Mouse (Mus musculus): ENCODE data around the gene A830018L16Rik.
A peak's percentile ranks its signal among the peaks of the same experiment; 100 is the strongest.
"Not testable (repeated sequence)": the region's sequence is repeated elsewhere in the genome, so short reads cannot be mapped to it uniquely, and the experiment has no call there.

The A830018L16Rik gene

DNA sequence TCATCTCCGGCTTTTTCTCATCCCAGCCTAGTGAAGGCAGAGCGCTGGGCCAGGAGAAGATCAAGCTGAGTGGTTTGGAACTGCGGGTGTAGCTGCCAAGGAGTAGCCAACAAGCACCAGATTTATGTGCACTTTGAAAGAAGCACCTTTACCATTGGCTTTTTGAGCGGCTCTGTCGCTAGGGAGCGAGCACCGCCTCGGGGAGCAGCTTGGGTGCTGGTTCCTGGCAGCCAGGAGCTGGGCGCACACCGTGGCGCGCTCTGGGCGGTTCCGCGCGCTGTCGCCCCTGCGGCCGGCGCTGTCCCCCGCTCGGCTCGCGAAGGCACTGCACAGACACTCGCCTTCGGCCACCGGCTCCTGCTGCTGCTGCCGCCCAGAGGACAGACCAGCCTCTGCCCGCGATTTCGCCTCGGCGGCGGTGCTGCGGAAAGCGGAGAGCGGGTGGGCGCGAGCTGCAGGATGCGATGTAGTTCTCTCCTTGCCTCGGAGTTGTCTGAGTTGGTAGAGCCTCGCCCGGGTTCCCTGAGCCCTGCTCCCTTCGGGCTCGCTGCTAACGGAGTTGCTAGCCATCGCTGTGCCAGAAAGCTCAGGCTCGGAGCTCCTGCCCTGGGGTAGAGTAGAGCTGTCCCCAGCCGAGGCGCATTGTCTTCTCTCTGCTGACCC is at the start of gene A830018L16Rik:
A830018L16Rik (plus strand) TSS at position 212 of the 663 bp plus-strand sequence.
- peak; percentile 73 to 75 for DNase-seq

DNA sequence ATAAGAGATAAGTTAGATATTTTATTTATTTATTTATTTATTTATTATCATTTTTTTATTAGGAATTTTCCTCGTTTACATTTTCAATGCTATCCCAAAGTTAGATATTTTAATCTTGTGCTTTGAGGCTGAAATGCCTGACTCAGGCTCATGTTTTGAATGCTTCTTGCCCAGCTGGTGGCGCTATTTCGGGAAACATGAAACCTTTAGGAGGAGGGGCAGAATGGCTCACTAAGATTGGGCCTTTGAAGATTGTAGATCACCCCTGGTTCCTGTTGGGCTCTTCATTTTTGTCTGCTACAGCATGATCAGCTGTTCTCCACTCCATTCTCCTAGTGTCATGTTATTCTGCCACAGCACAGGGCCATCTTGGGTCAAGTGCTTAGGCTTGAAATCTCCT is 28.1 kb upstream of the A830018L16Rik start:
- DNase-seq, result no peak

DNA sequence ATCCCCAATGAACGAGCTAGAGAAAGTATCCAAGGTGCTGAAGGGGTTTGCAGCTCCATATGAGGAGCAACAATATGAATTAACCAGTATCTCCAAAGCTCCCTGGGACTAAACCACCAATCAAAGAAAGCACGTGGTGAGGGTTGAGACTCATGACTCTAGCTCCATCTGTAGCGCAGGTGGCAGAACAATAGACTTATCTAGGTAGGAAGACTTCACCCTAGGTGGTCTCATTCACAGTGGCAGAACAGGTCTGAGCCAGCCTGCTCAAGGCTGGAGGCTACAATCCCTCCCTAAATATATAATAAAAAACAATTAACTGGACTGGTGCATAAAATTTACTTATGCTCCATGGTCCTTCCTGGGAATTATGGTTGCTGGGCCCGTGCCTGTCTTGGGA is 18.5 kb upstream of the A830018L16Rik start:
- no peak for DNase-seq

DNA sequence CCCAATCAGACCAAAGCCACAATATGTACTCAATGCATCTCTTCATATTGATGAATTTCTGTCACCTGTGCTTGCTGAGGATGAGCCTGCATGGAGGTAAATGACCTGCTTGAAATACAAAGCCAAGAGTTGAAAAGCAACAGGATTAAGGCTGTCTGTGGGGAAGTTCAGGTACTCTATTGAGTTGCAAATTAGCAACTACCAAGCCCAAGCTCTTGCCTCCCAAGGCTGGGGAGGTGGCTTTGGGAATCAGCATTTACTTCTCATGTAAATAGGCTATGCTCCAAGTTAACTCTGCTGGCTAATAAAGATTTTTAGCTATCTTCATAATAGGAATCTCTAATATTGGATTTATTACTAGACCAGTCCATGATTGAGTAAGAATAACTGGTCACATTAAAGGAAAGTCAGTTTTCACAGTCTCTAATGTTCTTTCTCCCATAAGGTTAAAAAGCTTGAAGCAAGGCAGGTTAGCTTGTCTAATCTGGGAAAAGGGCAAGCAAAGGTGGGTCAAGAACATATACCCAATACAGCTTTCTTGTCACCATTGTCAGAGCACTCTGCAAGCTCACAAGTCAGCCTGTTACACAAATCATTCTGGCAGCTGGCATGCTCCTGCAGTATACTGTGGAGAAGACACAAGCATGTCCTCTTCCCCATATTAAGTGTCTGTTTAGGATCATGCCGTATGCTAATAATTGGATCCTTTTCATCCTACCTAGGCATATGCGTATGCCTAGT is 17.7 kb upstream of the A830018L16Rik start:
- DNase-seq, result no peak

DNA sequence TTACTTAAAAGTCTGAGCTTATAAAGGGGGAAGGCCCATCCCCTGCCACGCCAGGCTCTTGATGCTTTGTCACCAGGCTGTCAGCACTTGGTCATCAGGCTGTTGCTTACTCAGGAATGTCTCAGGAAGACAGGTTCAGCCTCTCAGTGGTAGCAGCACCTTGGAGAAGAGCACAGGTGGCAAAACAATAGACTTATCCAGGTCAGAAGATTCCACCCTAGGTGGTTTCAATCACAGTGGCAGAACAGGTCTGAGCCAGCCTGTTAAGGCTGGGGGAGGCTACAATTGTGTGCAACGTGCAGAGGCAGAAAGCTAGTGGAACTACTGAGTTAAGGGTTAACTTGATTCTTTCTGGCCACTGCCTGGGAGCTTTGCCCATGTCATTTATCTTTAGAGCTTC is 12.7 kb upstream of the A830018L16Rik start:
- DNase-seq, result no peak

DNA sequence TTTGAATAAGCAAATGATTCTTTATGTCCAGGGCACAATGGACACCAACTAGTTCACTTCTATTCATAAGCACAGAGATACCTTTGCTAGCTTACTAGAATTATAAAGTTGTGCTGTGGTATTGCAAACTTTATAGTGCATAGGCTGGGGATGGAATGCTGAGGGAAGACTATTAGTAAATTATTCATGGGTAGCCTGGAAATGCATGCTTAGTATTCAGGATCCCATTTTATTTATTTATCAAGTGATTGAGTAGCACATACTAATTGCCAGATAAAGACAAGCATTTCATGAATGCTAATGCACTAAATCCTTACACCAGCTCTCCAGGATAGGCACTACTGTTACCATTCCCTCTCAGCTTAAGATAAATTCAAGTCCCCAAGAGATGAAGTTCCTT is 8.4 kb upstream of the A830018L16Rik start:
- DNase-seq, result no peak

DNA sequence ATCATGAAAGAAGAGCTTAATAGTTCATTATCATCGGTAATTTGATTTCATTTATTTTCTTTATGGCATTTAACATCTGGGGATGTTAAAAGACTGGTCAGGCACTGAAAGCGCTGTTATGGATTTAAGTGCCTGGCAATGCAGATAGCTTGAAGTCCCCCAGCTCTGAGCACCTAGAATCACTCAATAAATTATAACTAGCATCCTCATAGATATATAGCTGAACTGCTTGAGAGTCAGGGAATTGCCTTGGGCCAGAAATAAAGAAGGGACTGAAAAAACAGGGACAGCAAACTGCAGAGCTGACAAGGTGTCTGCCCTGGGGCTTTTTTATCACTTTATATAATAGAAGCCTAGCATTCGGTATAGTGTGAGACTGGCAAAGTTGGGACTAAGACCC is 7.9 kb upstream of the A830018L16Rik start:
- DNase-seq, result no peak

DNA sequence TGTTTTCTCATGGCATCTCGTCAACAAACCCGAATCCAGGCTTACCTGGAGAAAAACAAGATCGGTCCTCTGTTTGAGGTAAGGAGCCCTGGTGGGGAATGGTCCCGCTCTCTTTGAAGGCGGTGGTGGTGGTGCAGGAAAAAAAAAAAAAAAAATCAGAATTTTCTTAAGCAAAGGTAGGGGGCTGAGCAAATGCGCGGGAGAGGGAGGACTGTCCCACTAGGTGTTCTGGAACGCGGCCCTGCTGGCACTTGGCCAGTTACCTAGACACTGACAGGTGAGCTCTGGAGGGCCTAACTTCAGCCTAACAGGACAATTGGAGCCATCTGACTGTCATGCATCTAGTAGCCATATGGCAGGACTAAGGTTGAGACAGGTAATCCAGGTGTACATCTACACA is 655 bp downstream of the A830018L16Rik start:
- peak; percentile 66 to 70 for DNase-seq

DNA sequence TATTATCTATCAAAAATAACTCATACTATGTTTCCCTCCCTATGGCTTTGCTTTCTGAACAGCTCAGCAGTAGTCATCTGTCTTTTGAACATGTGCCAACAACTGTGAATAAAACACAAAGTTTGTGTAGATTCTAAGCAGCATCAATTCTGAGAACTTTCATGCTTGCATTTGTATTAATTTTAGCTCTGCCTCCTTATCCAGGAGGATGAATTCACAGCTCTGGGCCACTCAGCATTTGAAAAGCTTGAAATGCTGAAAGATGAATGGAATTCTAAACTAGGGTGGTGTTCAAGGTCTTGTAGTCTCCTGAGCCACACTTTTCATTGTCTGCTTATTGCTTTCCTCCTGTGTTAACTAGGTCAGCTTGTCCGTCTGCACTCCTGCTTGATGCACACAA is 13.4 kb downstream of the A830018L16Rik start:
- DNase-seq, result no peak

DNA sequence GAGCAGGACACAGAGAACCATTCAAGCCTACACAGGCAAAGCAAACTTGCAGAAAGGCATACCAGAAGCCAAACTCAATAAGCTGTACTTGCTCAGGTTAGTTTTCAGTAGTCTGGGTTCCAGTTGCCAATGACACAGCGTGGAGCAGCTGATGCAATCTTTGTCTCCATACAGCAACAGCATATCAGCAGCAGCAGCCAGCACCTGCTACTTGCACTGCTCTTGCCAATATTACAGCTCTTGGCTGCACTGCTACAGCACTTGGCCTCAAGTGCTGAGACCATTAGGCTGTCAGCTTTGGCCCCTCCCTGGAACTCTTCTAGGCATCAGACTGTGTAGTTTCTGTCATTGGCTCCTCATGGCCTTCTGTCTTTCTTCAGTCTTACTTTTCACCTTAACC is 44.4 kb downstream of the A830018L16Rik start:
- peak in 1 of 2 experiments; percentile 3 for DNase-seq

DNA sequence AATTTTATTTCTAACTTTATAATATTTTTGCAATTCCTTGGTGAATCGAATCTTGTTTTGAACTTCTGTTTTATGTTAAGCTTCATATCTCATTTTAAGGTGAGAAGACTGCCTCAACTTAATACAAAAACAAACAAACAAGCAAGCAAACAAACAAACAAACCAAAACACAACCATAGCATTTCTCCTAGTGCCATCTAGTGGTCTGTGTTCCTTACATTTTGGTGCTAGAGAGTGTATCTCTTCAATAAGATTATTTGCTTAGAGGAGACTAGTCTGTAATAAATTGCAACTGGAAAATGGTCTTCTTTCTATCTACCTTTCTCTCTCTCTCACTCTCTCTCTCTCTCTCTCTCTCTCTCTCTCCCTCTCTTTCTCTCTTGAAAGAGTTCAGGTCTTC is 52.4 kb downstream of the A830018L16Rik start:
- no peak for DNase-seq

DNA sequence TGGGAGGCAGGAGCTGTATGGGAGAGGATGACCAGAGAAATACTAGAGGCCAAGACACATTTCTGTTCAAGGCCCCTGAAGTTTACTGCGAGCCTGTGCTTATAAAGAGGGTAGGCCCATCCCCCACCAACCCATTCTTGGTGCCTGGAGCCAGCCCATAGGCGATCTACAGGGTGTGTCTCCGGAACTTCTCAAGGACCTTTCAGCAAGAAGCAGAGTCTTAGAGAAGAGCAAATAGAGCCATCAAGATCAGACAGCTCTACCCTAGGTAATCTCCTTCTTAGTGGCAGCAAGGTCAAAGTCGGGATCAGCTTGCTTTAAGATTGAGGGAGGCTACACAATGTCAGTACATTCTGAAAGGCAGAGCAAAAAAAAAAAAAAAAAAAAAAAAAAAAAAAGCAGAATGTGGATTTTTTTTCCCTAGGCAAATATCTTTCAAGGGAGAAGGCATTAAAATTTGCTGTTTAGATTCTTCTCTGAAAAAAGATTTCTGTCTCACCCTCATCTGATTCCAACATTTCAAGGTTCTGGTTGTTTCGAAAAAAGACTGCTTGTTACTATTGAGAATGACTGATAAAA is 53.2 kb downstream of the A830018L16Rik start:
- no peak for DNase-seq

DNA sequence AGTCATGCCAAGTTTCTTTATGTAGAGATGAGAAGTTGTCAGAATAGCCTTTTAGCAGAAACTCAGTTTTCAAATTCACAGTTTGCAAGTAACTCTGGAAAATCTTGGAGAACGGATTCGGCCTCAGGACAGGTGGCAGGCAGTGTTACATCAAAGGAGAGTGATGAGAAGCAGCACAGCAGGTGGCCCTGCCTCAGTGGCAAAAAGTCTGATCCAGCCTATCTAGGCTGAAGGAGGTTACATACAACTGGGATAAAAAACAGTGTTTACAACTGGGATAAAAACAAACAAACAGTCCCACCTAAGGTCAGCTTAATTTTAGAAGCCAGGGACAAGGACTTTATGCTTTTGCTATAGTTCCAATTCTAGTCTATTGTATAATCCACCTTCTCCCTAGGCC is 79.0 kb downstream of the A830018L16Rik start:
- no peak for DNase-seq

DNA sequence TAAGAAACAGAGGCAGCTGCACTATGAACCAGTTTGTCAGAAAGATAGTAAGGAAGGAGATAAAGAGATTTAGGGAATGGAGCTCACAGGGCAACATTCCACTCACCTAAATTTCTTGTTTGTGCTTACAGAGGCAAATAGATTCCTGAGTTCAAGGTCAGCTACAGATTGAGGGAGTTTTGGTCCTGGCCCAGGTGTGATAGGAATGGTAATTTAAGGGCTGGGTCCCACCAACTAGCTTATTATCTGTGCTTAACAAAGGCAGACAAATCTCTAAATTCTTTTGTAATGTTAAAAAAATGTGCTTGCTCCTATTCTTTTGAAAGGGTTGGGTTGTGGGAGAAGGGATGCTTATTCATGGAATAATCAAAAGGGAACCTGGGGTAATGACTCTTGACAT is 87.7 kb downstream of the A830018L16Rik start:
- DNase-seq, result no peak

DNA sequence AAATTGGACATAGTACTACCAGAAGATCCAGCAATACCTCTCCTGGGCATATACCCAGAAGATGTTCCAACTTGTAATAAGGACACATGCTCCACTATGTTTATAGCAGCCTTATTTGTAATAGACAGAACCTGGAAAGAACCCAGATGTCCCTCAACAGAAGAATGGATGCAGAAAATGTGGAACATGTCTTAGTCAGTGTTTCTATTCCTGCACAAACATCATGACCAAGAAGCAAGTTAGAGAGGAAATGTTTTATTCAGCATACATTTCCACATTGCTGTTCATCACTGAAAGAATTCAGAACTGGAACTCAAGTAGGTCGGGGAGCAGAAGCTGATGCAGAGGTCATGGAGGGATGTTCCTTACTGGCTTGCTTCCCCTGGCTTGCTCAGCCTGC is 135.9 kb downstream of the A830018L16Rik start:
- DNase-seq, result not testable (repeated sequence)

DNA sequence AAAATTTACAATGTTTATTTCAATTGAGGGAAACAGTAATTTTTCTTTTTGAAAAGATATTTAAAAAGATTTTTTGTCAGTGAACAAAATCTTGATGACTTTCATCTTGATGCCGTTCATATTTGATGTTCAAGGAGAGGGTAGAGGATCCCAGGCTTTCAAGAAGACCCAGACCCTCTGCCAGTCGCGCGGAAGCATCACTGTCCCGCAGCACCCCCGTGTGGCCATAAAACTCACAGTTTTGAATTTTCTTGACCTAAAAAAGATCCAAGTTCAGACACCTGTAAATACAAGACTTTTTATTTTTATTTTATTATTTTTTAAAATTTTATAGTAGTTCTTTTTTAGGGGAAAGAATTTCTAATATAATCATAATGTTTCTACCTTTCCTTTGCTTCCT is 151.4 kb downstream of the A830018L16Rik start:
- peak; percentile 20 to 29 for DNase-seq

DNA sequence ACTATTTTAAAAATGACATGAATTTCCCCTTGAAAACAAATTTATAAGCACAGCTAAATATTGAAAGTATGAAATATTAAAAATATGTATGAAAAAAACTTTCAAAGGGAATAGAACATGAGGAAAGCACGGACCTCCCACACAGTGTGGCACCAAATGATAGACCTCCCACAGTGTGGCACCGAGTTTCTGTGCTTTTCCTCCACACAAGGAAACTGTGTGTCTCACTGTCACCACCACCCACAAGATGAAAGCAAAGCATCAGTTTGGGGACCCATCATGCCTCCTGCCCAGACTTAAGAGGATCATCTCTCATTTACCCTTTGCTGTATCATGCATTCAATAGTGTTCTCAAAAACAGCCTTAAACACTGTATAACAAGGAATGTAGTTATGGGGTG is 152.8 kb downstream of the A830018L16Rik start:
- no peak for DNase-seq

DNA sequence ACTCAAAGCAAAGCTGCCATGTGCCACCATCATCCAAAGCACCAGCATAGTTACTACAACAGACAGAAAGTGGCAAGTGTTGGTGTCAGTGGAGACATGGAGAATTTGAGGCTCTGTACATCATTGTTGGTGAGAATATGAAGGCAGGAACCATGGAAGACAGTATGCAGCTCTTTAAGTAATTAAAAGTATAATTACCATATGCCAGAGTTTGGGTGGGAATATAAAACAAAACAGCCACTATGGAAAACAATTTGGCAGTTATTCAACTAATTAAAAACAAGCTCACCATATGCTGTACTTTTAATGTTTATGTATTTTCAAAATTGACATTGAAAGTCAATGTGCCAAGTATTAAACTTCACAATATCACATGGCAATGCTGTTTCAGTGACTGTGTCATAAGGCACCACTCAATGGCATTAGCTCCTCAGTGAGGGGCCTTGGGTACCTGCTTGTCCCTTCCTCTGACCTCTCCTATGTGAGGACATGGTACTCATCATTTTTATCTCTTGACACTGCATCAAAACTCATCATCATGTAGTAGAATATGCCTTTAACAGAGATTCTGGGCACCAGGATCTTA is 153.5 kb downstream of the A830018L16Rik start:
- DNase-seq, result no peak

DNA sequence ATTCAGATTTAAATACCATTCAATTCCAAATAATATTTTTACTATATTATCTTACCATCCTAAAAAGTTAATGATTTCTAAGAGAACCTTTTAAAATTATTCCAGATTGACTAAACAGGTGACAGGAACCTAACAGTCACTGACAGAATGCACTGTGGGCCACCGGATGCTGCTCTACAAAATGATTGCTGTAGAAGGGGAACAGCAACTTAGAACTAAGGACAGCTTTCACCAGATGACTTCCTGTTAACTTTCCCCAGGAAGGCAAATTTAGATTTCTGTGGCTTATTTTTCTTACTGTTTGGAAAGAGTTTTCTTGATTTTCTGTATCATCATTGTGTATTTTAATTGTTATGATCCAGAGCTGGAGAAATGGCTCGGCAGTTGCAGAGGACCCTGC is 156.4 kb downstream of the A830018L16Rik start:
- no peak for DNase-seq

DNA sequence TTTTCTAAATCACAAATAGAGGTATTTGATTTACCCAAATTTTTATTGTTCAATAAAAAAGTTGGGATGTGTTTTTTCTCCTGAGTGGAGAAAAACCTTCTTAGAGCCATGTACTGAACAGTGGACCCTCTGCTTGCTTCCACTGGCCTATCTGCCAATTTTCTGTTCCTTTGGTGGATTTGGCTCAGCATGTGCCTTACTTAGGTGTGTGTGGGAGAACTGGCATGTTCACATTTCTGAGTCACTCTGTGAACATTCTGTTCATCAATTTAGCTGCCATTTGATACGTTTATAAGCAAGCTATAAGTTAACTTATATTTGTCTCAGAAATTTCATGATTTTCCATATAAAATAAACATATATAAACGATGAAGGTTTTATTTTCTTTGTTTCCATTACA is 159.6 kb downstream of the A830018L16Rik start:
- DNase-seq, result no peak

DNA sequence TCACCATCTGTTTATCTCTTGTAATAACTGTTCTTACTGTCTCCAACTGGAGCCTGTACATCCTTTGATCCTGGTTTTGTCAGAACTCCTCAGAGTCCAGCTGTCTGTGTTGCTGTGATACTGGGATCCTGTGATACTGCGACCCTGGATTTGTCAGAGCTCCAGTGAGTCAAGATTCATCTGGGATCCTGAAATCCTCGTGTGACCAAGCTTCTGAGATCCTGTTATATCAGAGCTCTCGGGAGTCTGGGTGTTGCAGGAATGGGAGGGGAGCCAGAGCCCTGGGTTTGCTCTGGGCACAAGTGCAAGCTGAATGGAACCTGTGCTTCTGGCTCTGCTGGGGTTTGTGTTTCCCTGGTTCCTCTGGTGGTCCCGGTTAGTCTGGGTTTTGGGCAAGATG is 166.1 kb downstream of the A830018L16Rik start:
- DNase-seq, result no peak

DNA sequence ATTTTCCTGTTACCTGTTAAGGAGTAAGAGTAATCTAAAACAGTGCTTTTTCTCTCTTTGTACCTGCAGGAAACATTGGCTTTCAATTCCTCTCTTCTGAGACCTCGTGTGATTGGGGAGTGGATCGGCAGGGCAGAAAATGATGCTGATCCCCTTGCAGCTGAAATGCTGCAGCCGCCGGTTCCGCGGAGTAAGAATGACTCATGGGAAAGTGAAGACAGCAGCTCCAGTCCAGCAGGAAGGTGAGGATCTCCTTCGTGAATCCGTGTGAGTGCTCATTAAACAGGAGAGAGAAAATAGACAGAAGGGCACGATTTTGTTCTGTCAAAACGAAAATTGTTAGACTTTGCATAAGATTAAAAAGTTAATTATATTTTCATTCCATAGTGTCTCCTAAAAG is 174.4 kb downstream of the A830018L16Rik start:
- no peak for DNase-seq

DNA sequence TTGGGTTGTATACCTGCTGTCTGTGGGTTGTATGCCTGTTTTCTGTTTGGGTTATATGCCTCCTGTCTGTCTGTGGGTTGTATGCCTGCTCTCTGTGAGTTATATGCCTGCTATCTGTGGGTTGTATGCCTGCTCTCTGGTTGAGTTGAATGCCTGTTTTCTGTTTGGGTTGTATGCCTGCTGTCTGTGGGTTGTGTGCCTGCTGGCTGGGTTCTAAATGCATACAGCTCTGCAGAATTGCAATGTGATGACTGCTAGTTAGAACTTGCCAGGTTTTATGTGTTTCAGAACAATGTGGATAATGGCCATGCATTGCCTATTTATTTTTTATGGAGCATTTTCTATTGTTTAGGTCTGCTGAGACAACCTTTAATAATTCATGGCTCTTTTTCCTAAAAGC is 236.2 kb downstream of the A830018L16Rik start:
- DNase-seq, result no peak

DNA sequence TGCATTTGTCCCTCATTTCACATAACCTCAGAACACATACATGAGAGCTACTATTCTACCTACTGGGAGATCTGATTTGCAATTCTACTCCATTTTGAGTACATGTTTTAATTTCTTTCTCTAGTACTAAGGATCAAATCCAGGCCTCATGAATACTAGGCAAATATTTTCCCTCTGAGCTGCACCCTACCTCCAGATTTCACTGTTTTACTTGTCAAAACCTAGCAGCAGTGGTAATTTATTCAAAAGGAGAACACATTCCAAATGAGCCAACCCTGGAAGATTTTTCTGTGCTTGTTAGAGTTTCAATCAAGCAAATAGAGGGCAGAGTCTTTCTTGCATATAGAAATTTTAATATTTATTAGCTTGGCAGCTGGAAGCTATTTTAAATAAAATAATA is 238.9 kb downstream of the A830018L16Rik start:
- DNase-seq, result no peak
